In the genomic region with DNA sequence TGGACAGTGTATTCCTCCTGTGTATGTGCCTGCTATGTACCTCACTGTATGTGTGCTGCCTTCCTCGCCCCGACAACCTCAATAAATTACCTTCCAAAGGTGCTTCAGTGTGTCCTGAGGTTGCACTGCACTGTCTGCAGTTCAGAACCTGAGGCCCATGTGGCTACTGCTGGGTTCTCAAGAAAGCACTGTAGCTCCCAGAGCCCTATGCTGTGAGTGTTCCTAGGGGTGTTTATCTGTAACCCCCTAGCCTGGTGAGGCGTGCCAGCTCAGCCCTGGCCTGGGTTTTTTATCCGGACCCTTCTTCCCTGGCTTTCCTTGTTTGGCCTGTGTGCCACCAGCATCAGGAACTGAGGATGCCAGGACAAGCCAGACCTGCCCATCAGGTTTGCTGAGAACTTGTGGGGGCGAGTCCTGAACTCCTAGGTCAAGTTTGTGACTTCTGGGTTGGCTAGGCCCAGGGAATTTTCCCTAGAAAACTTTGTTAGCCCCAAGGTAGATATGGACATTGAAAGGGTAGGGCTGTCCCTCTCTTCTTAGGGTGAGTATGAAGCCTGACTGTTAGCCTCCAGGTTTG, we compare ENCODE assay signal across 15 mouse cellular contexts. TPM values are rescaled to one million over a fixed set of nuclear protein-coding genes. Genes with fewer than 3 reads are reported as not detected.
DNase-seq lines count a peak whose midpoint lies in the region; ATAC-seq and TF ChIP-seq lines count a peak whose summit lies in the region.
"Had no signal": no experiment of that assay in that cellular context is flagged by ENCODE, and none has a peak within 500 bp of the region (broad histone marks: within the 10 kb centered on the region; RNA-seq: fewer than 3 reads in every experiment).

No protein-coding gene starts in this region.

- WGBS in lung, adult 2 months: 82% methylated on average over 5 of the region's 5 CpGs
- 90% methylated on average over 5 of the region's 5 CpGs for WGBS in embryonic facial prominence, embryonic 10.5 days
- WGBS in embryonic facial prominence, embryonic 15.5 days: 68% methylated on average over 5 of the region's 5 CpGs
- WGBS in stomach, embryonic 14.5 days: 77% methylated on average over 5 of the region's 5 CpGs

- no peaks in the 10 kb centered on the region for H3K9me3 ChIP-seq in embryonic facial prominence, embryonic 10.5 days
- no peaks in the 10 kb centered on the region for H3K9me3 ChIP-seq in embryonic facial prominence, embryonic 15.5 days (replicated peaks)
- H3K9me3 ChIP-seq in stomach, embryonic 14.5 days (ENCODE audit: control insufficient read depth, low read depth, low read length): no peaks in the 10 kb centered on the region

- no peak for ATAC-seq in embryonic facial prominence, embryonic 15.5 days (ENCODE audit: insufficient number of reproducible peaks, low FRiP score, low TSS enrichment, low read depth)
- no peak for ATAC-seq in stomach, embryonic 14.5 days (ENCODE audit: insufficient number of reproducible peaks, insufficient read depth, low FRiP score, low read depth)
- ATAC-seq: forebrain, postnatal 0 days; hindbrain, embryonic 16.5 days; midbrain, embryonic 16.5 days had no signal

- no peak for TF ChIP-seq POLR2A in lung, adult 2 months (IDR thresholded peaks at IDR 0.05; ENCODE audit: borderline replicate concordance, extremely low read depth, low read depth, low read length)

- no peak overlapping the region for H3K4me3 ChIP-seq in lung, adult 2 months (replicated peaks; ENCODE audit: extremely low read depth, low read depth, low read length)
- H3K4me3 ChIP-seq in embryonic facial prominence, embryonic 10.5 days: no peak overlapping the region
- H3K4me3 ChIP-seq in embryonic facial prominence, embryonic 15.5 days (replicated peaks): no peak overlapping the region
- no peak overlapping the region for H3K4me3 ChIP-seq in stomach, embryonic 14.5 days (ENCODE audit: low read depth, low read length)

- no peak overlapping the region for H3K9ac ChIP-seq in embryonic facial prominence, embryonic 15.5 days
- H3K9ac ChIP-seq in stomach, embryonic 14.5 days (replicated peaks; ENCODE audit: low read depth, low read length): no peak overlapping the region
- H3K9ac ChIP-seq: forebrain, postnatal 0 days had no signal

- no peak for TF ChIP-seq CTCF in lung, adult 2 months (IDR thresholded peaks at IDR 0.05; ENCODE audit: insufficient read depth, low read length)

- 0 out of 2 replicates have a peak overlapping the region, but pooled peaks have one; percentile 20 for H3K27ac ChIP-seq in embryonic facial prominence, embryonic 10.5 days (replicated peaks)
- peak overlapping the region; percentile 53; the same call in 1 of the 2 replicates for H3K27ac ChIP-seq in embryonic facial prominence, embryonic 15.5 days (replicated peaks)
- peak overlapping the region; percentile 27; the same call in 1 of the 2 replicates for H3K27ac ChIP-seq in stomach, embryonic 14.5 days (ENCODE audit: low read length)

- peaks cover 32% of the 10 kb centered on the region for H3K36me3 ChIP-seq in embryonic facial prominence, embryonic 10.5 days (replicated peaks)
- H3K36me3 ChIP-seq in embryonic facial prominence, embryonic 15.5 days: peaks cover 4% of the 10 kb centered on the region; the same call in 1 of the 2 replicates
- peaks cover 8% of the 10 kb centered on the region for H3K36me3 ChIP-seq in stomach, embryonic 14.5 days (ENCODE audit: control insufficient read depth, insufficient read depth, low read length)

- peaks cover 10% of the 10 kb centered on the region for H3K4me1 ChIP-seq in lung, adult 2 months (ENCODE audit: control insufficient read depth, insufficient read depth, low read length)
- peaks cover 73% of the 10 kb centered on the region for H3K4me1 ChIP-seq in embryonic facial prominence, embryonic 10.5 days
- peaks cover 61% of the 10 kb centered on the region for H3K4me1 ChIP-seq in embryonic facial prominence, embryonic 15.5 days
- H3K4me1 ChIP-seq in stomach, embryonic 14.5 days (ENCODE audit: control insufficient read depth, insufficient read depth, low read length): peaks cover 46% of the 10 kb centered on the region

- no peaks in the 10 kb centered on the region for H3K27me3 ChIP-seq in embryonic facial prominence, embryonic 10.5 days (replicated peaks; ENCODE audit: low read depth, poor library complexity, severe bottlenecking)
- H3K27me3 ChIP-seq in embryonic facial prominence, embryonic 15.5 days: no peaks in the 10 kb centered on the region
- no peaks in the 10 kb centered on the region for H3K27me3 ChIP-seq in stomach, embryonic 14.5 days (ENCODE audit: control insufficient read depth, insufficient read depth, low read length)

- no peak overlapping the region for H3K4me2 ChIP-seq in embryonic facial prominence, embryonic 15.5 days (replicated peaks)
- H3K4me2 ChIP-seq in stomach, embryonic 14.5 days (replicated peaks; ENCODE audit: low read depth, low read length): peak overlapping the region; percentile 8; the same call in 1 of the 2 replicates

- DNase-seq in lung, adult 18-20 months: peak; percentile 43 to 65
- DNase-seq in lung, adult 2 months: no peak
- DNase-seq in embryonic facial prominence, embryonic 10.5 days (ENCODE audit: low spot score): no peak
- no peak for DNase-seq in cerebellum, adult 18-20 months
- DNase-seq in adipocyte (ENCODE audit: low spot score): no peak
- DNase-seq: adrenal gland, postnatal 14 days; cerebellum, postnatal 36 days; forebrain, postnatal 0 days; gastrocnemius, postnatal 36 days; lung, postnatal 10 days; spleen, adult 18-20 months had no signal

RNA-seq across cellular contexts. Expression of a gene that starts 3.0 kb away (rescaled TPM):
- 87.1 and 92.9 TPM in 2 replicates for polyA plus RNA-seq in lung, adult 2 months (2012; rRNA removed)
- polyA plus RNA-seq in embryonic facial prominence, embryonic 10.5 days (2016; fragmentation: Nextera tagmentation; extraction: Ambion mirVana): 54.5 and 56.0 TPM in 2 replicates
- polyA plus RNA-seq in embryonic facial prominence, embryonic 15.5 days (2015; fragmentation: Nextera tagmentation; extraction: Ambion mirVana): 55.3 and 56.3 TPM in 2 replicates
- polyA plus RNA-seq in stomach, embryonic 14.5 days (2014; fragmentation: Nextera tagmentation; extraction: Ambion mirVana): 57.2 and 59.2 TPM in 2 replicates

RNA-seq across cellular contexts. Expression of a gene that starts 4.8 kb away (rescaled TPM):
- polyA plus RNA-seq in lung, adult 2 months (2012; rRNA removed): 4.4 and 5.6 TPM in 2 replicates
- polyA plus RNA-seq in embryonic facial prominence, embryonic 10.5 days (2016; fragmentation: Nextera tagmentation; extraction: Ambion mirVana): 4.9 and 5.3 TPM in 2 replicates
- 2.3 and 3.6 TPM in 2 replicates for polyA plus RNA-seq in embryonic facial prominence, embryonic 15.5 days (2015; fragmentation: Nextera tagmentation; extraction: Ambion mirVana)
- polyA plus RNA-seq in stomach, embryonic 14.5 days (2014; fragmentation: Nextera tagmentation; extraction: Ambion mirVana): 1.7 and 2.3 TPM in 2 replicates

RNA-seq across cellular contexts. Expression of a gene that starts 9.9 kb away (rescaled TPM):
- polyA plus RNA-seq in lung, adult 2 months (2012; rRNA removed): 18.9 and 22.5 TPM in 2 replicates
- 114 and 124 TPM in 2 replicates for polyA plus RNA-seq in embryonic facial prominence, embryonic 10.5 days (2016; fragmentation: Nextera tagmentation; extraction: Ambion mirVana)
- polyA plus RNA-seq in embryonic facial prominence, embryonic 15.5 days (2015; fragmentation: Nextera tagmentation; extraction: Ambion mirVana): 68.7 and 73.2 TPM in 2 replicates
- polyA plus RNA-seq in stomach, embryonic 14.5 days (2014; fragmentation: Nextera tagmentation; extraction: Ambion mirVana): 69.0 and 72.1 TPM in 2 replicates

RNA-seq across cellular contexts. Expression of a gene that starts 24.7 kb away (rescaled TPM):
- 15.8 TPM in 2 replicates for polyA plus RNA-seq in lung, adult 2 months (2012; rRNA removed)
- polyA plus RNA-seq in embryonic facial prominence, embryonic 10.5 days (2016; fragmentation: Nextera tagmentation; extraction: Ambion mirVana): 15.1 and 18.1 TPM in 2 replicates
- polyA plus RNA-seq in embryonic facial prominence, embryonic 15.5 days (2015; fragmentation: Nextera tagmentation; extraction: Ambion mirVana): 11.2 and 14.7 TPM in 2 replicates
- polyA plus RNA-seq in stomach, embryonic 14.5 days (2014; fragmentation: Nextera tagmentation; extraction: Ambion mirVana): 5.3 and 6.1 TPM in 2 replicates

RNA-seq across cellular contexts. Expression of a gene that starts 24.8 kb away (rescaled TPM):
- polyA plus RNA-seq in lung, adult 2 months (2012; rRNA removed): 77.3 and 91.5 TPM in 2 replicates
- polyA plus RNA-seq in embryonic facial prominence, embryonic 10.5 days (2016; fragmentation: Nextera tagmentation; extraction: Ambion mirVana): 94.3 and 94.9 TPM in 2 replicates
- 180 and 183 TPM in 2 replicates for polyA plus RNA-seq in embryonic facial prominence, embryonic 15.5 days (2015; fragmentation: Nextera tagmentation; extraction: Ambion mirVana)
- polyA plus RNA-seq in stomach, embryonic 14.5 days (2014; fragmentation: Nextera tagmentation; extraction: Ambion mirVana): 79.4 and 85.5 TPM in 2 replicates

Comparison
In these comparisons a context has a peak if more than half of its experiments do, and no peak if none do; other contexts are left out.
1. DNase-seq: peak in lung, adult 18-20 months (2 of 2); none in lung, adult 2 months (single experiment), embryonic facial prominence, embryonic 10.5 days (single experiment), cerebellum, adult 18-20 months (0 of 2) and adipocyte (single experiment).
2. Peak in every context shown above with its lines, with median percentiles within 50 percentile points of each other: H3K27ac ChIP-seq.